Comparison of ENCODE assay signal across 15 mouse cellular contexts in the genomic region with DNA sequence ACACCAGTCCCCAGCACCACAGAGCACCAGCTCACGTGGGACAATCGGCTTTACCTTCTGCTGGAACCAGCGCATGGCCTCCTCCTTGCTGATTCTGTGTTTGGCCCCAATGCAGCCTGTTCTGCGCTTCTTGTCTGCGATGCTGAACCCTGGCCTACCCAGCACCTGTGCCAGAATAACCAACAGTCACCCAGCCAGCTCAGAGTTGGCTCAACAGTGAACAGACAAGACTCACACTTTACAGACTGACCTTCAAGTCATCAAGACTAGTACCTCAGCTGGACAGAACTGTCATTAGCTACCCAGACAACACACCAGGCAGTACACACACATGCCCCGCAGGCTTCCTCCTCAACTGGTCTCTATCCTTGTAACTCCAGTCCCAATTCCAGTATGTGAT. TPM values are rescaled to one million over a fixed set of nuclear protein-coding genes. Genes with fewer than 3 reads are reported as not detected.
DNase-seq lines count a peak whose midpoint lies in the region; ATAC-seq and TF ChIP-seq lines count a peak whose summit lies in the region.
"Had no signal": no experiment of that assay in that cellular context is flagged by ENCODE, and none has a peak within 500 bp of the region (broad histone marks: within the 10 kb centered on the region; RNA-seq: fewer than 3 reads in every experiment).

No protein-coding gene starts in this region.

- H3K4me2 ChIP-seq in liver, embryonic 11.5 days: peak overlapping the region; percentile 88
- H3K4me2 ChIP-seq in embryonic facial prominence, embryonic 12.5 days (replicated peaks): peak overlapping the region; percentile 98; the same call in 1 of the 2 replicates
- H3K4me2 ChIP-seq in liver, embryonic 13.5 days: peak overlapping the region; percentile 79
- no peak overlapping the region for H3K4me2 ChIP-seq in stomach, postnatal 0 days (replicated peaks; ENCODE audit: low read depth)

- 0 out of 2 replicates have a peak overlapping the region, but pooled peaks have one; percentile 6 for H3K27ac ChIP-seq in liver, embryonic 11.5 days (ENCODE audit: low read depth, low read length)
- H3K27ac ChIP-seq in embryonic facial prominence, embryonic 12.5 days: no peak overlapping the region
- peak overlapping the region; percentile 84; the same call in 1 of the 2 replicates for H3K27ac ChIP-seq in liver, embryonic 13.5 days
- H3K27ac ChIP-seq in stomach, postnatal 0 days (replicated peaks): no peak overlapping the region
- H3K27ac ChIP-seq in layer of hippocampus, adult 2 months: no peak overlapping the region
- H3K27ac ChIP-seq: heart, adult 2 months had no signal

- peak; percentile 33 for DNase-seq in adrenal gland, postnatal 14 days
- no peak for DNase-seq in adrenal gland, adult 18-20 months (ENCODE audit: low spot score in 2 of 2)
- DNase-seq in liver, embryonic 11.5 days (ENCODE audit: low spot score): no peak
- DNase-seq in liver: no peak
- no peak for DNase-seq in liver, embryonic 13.5 days
- no peak for DNase-seq in stomach, postnatal 0 days (ENCODE audit: low spot score)
- no peak for DNase-seq in layer of hippocampus, adult 2 months (ENCODE audit: low spot score in 2 of 2)
- DNase-seq: cerebellum, adult 2 months; heart, adult 2 months; kidney, adult 18-20 months; kidney, postnatal 36 days; layer of hippocampus, postnatal 36 days; lung, postnatal 14 days; thymus, postnatal 36 days had no signal

- ATAC-seq in liver, embryonic 11.5 days (replicated peaks; ENCODE audit: low FRiP score): no peak
- ATAC-seq in embryonic facial prominence, embryonic 12.5 days (ENCODE audit: insufficient number of reproducible peaks, insufficient read depth, low FRiP score, low TSS enrichment): no peak
- ATAC-seq in liver, embryonic 13.5 days (ENCODE audit: low read depth): no peak
- ATAC-seq in stomach, postnatal 0 days (ENCODE audit: low FRiP score, low TSS enrichment): no peak

- TF ChIP-seq CTCF in stomach, postnatal 0 days (IDR thresholded peaks at IDR 0.05; ENCODE audit: low read depth): no peak
- no peak for TF ChIP-seq CTCF in layer of hippocampus, adult 2 months (conservative IDR thresholded peaks at IDR 0.05)

- no peaks in the 10 kb centered on the region for H3K9me3 ChIP-seq in liver, embryonic 11.5 days (ENCODE audit: control insufficient read depth, low read length)
- H3K9me3 ChIP-seq in embryonic facial prominence, embryonic 12.5 days: no peaks in the 10 kb centered on the region
- no peaks in the 10 kb centered on the region for H3K9me3 ChIP-seq in liver, embryonic 13.5 days (replicated peaks)
- H3K9me3 ChIP-seq in stomach, postnatal 0 days (ENCODE audit: control insufficient read depth, low read length): no peaks in the 10 kb centered on the region

- H3K36me3 ChIP-seq in liver, embryonic 11.5 days (ENCODE audit: control insufficient read depth, insufficient read depth, low read length): peaks cover 45% of the 10 kb centered on the region
- peaks cover 63% of the 10 kb centered on the region for H3K36me3 ChIP-seq in embryonic facial prominence, embryonic 12.5 days
- H3K36me3 ChIP-seq in liver, embryonic 13.5 days: peaks cover 70% of the 10 kb centered on the region
- peaks cover 14% of the 10 kb centered on the region for H3K36me3 ChIP-seq in stomach, postnatal 0 days (ENCODE audit: control insufficient read depth, insufficient read depth, low read length)

- WGBS in liver, embryonic 11.5 days: 94% methylated on average over 6 of the region's 6 CpGs
- WGBS in embryonic facial prominence, embryonic 12.5 days: 95% methylated on average over 6 of the region's 6 CpGs
- WGBS in liver, embryonic 13.5 days (ENCODE audit: insufficient replicate concordance): 90% methylated on average over 6 of the region's 6 CpGs
- WGBS in stomach, postnatal 0 days: 89% methylated on average over 6 of the region's 6 CpGs

- peak overlapping the region; percentile 94 for H3K4me3 ChIP-seq in liver, embryonic 11.5 days (ENCODE audit: low read depth, low read length)
- H3K4me3 ChIP-seq in embryonic facial prominence, embryonic 12.5 days: no peak overlapping the region
- H3K4me3 ChIP-seq in liver, embryonic 13.5 days (replicated peaks): peak overlapping the region; percentile 93
- no peak overlapping the region for H3K4me3 ChIP-seq in stomach, postnatal 0 days (ENCODE audit: low read depth, low read length)
- no peak overlapping the region for H3K4me3 ChIP-seq in layer of hippocampus, adult 2 months
- H3K4me3 ChIP-seq: heart, adult 2 months had no signal

- no peak for TF ChIP-seq EP300 in stomach, postnatal 0 days (optimal IDR thresholded peaks at IDR 0.05)

- H3K27me3 ChIP-seq in liver, embryonic 11.5 days (replicated peaks; ENCODE audit: control insufficient read depth, insufficient read depth, low read length): no peaks in the 10 kb centered on the region
- no peaks in the 10 kb centered on the region for H3K27me3 ChIP-seq in embryonic facial prominence, embryonic 12.5 days
- H3K27me3 ChIP-seq in liver, embryonic 13.5 days: no peaks in the 10 kb centered on the region
- H3K27me3 ChIP-seq in stomach, postnatal 0 days (ENCODE audit: control insufficient read depth, insufficient read depth, low read length): no peaks in the 10 kb centered on the region

- peaks cover 20% of the 10 kb centered on the region for H3K4me1 ChIP-seq in liver, embryonic 11.5 days (replicated peaks; ENCODE audit: control insufficient read depth, insufficient read depth, low read length)
- peaks cover 19% of the 10 kb centered on the region for H3K4me1 ChIP-seq in embryonic facial prominence, embryonic 12.5 days
- H3K4me1 ChIP-seq in liver, embryonic 13.5 days (replicated peaks): peaks cover 59% of the 10 kb centered on the region
- no peaks in the 10 kb centered on the region for H3K4me1 ChIP-seq in stomach, postnatal 0 days (replicated peaks; ENCODE audit: control insufficient read depth, insufficient read depth)

- peak overlapping the region; percentile 46 for H3K9ac ChIP-seq in liver, embryonic 11.5 days (ENCODE audit: low read depth, low read length)
- no peak overlapping the region for H3K9ac ChIP-seq in embryonic facial prominence, embryonic 12.5 days
- H3K9ac ChIP-seq in liver, embryonic 13.5 days: peak overlapping the region; percentile 97
- H3K9ac ChIP-seq in stomach, postnatal 0 days (ENCODE audit: low read length): no peak overlapping the region

RNA-seq across cellular contexts. Expression of a gene that starts 3.0 kb away (rescaled TPM):
- 722 and 781 TPM in 2 replicates for total RNA-seq in adrenal gland, postnatal 14 days (2021)
- 100 to 1,000 TPM; 560 to 640 TPM for total RNA-seq in adrenal gland, adult 18-20 months (2021)
- 567 and 611 TPM in 2 replicates for polyA plus RNA-seq in liver, embryonic 11.5 days (2014; fragmentation: Nextera tagmentation; extraction: Ambion mirVana)
- polyA plus RNA-seq in embryonic facial prominence, embryonic 12.5 days (2016; fragmentation: Nextera tagmentation; extraction: Ambion mirVana): 390 and 392 TPM in 2 replicates
- polyA plus RNA-seq in liver, embryonic 13.5 days (2015; fragmentation: Nextera tagmentation; extraction: Ambion mirVana): 341 and 377 TPM in 2 replicates
- polyA plus RNA-seq in stomach, postnatal 0 days (2015; fragmentation: Nextera tagmentation; extraction: Ambion mirVana): 369 and 402 TPM in 2 replicates
- 100 to 1,000 TPM; 291 to 317 TPM for total RNA-seq in layer of hippocampus, adult 2 months (2021)

RNA-seq across cellular contexts. Expression of a gene that starts 28.7 kb away (rescaled TPM):
- 42.6 and 42.7 TPM in 2 replicates for total RNA-seq in adrenal gland, postnatal 14 days (2021)
- 10 to 100 TPM; 41.4 to 41.7 TPM for total RNA-seq in adrenal gland, adult 18-20 months (2021)
- 48.6 and 51.6 TPM in 2 replicates for polyA plus RNA-seq in liver, embryonic 11.5 days (2014; fragmentation: Nextera tagmentation; extraction: Ambion mirVana)
- 41.9 and 43.4 TPM in 2 replicates for polyA plus RNA-seq in embryonic facial prominence, embryonic 12.5 days (2016; fragmentation: Nextera tagmentation; extraction: Ambion mirVana)
- 27.7 and 35.1 TPM in 2 replicates for polyA plus RNA-seq in liver, embryonic 13.5 days (2015; fragmentation: Nextera tagmentation; extraction: Ambion mirVana)
- polyA plus RNA-seq in stomach, postnatal 0 days (2015; fragmentation: Nextera tagmentation; extraction: Ambion mirVana): 21.5 and 22.9 TPM in 2 replicates
- 10 to 100 TPM; 27.3 to 28.5 TPM for total RNA-seq in layer of hippocampus, adult 2 months (2021)

Comparison
In these comparisons a context has a peak if more than half of its experiments do, and no peak if none do; other contexts are left out.
1. H3K27ac ChIP-seq: peak in liver, embryonic 11.5 days (single experiment) and liver, embryonic 13.5 days (single experiment); none in embryonic facial prominence, embryonic 12.5 days (single experiment), stomach, postnatal 0 days (single experiment) and layer of hippocampus, adult 2 months (single experiment).
2. H3K4me3 ChIP-seq: peak in liver, embryonic 11.5 days (single experiment) and liver, embryonic 13.5 days (single experiment); none in embryonic facial prominence, embryonic 12.5 days (single experiment), stomach, postnatal 0 days (single experiment) and layer of hippocampus, adult 2 months (single experiment).
3. H3K9ac ChIP-seq: peak in liver, embryonic 11.5 days (single experiment) and liver, embryonic 13.5 days (single experiment); none in embryonic facial prominence, embryonic 12.5 days (single experiment) and stomach, postnatal 0 days (single experiment).